Mouse (Mus musculus): ENCODE measurements at regions not wholly inside any gene's neighbourhood (a gene's known extent, or its start where the extent isn't known, plus 50 kb on each side); places are given as distances from the start of the nearest gene placed in this dataset.

- no peak for ATAC-seq (replicated peaks; ENCODE audit: low FRiP score, poor library complexity, severe bottlenecking)
Measured at GRCm38 (mm10) chr11:84643107-84643372, 117.7 kb upstream of the Lhx1 start.

GRCm38 (mm10) chr11:84642300-84643106, 117.2 kb upstream of the Lhx1 start:
- ATAC-seq (replicated peaks; ENCODE audit: low FRiP score, poor library complexity, severe bottlenecking): no peak

- ATAC-seq (replicated peaks; ENCODE audit: low FRiP score, poor library complexity, severe bottlenecking): no peak
Measured at GRCm38 (mm10) chr11:84641601-84642000, 116.3 kb upstream of the Lhx1 start.

GRCm38 (mm10) chr11:84638353-84638752, 113.0 kb upstream of the Lhx1 start:
- no peak for ATAC-seq (replicated peaks; ENCODE audit: low FRiP score, poor library complexity, severe bottlenecking)

- no peak for ATAC-seq (replicated peaks; ENCODE audit: low FRiP score, poor library complexity, severe bottlenecking)
Measured at GRCm38 (mm10) chr11:84637268-84637667, 111.9 kb upstream of the Lhx1 start.

- ATAC-seq (replicated peaks; ENCODE audit: low FRiP score, poor library complexity, severe bottlenecking): no peak
Measured at GRCm38 (mm10) chr11:84634990-84635389, 109.7 kb upstream of the Lhx1 start.

- no peak for ATAC-seq (replicated peaks; ENCODE audit: low FRiP score, poor library complexity, severe bottlenecking)
Measured at GRCm38 (mm10) chr11:84633300-84633699, 108.0 kb upstream of the Lhx1 start.

GRCm38 (mm10) chr11:84628111-84628510, 102.8 kb upstream of the Lhx1 start:
- no peak for ATAC-seq (replicated peaks; ENCODE audit: low FRiP score, poor library complexity, severe bottlenecking)

- ATAC-seq (replicated peaks; ENCODE audit: low FRiP score, poor library complexity, severe bottlenecking): no peak
Measured at GRCm38 (mm10) chr11:84627685-84628084, 102.3 kb upstream of the Lhx1 start.

GRCm38 (mm10) chr11:84627259-84627658, 101.9 kb upstream of the Lhx1 start:
- no peak for ATAC-seq (replicated peaks; ENCODE audit: low FRiP score, poor library complexity, severe bottlenecking)

- ATAC-seq (replicated peaks; ENCODE audit: low FRiP score, poor library complexity, severe bottlenecking): no peak
Measured at GRCm38 (mm10) chr11:84624100-84624499, 98.8 kb upstream of the Lhx1 start.

GRCm38 (mm10) chr11:84619713-84620112, 94.4 kb upstream of the Lhx1 start:
- ATAC-seq (replicated peaks; ENCODE audit: low FRiP score, poor library complexity, severe bottlenecking): no peak

- ATAC-seq (replicated peaks; ENCODE audit: low FRiP score, poor library complexity, severe bottlenecking): peak; percentile 52
Measured at GRCm38 (mm10) chr11:84618576-84618975, 93.2 kb upstream of the Lhx1 start.

GRCm38 (mm10) chr11:84612982-84613720, 87.8 kb upstream of the Lhx1 start:
- ATAC-seq (replicated peaks; ENCODE audit: low FRiP score, poor library complexity, severe bottlenecking): no peak

GRCm38 (mm10) chr11:84611625-84611879, 86.2 kb upstream of the Lhx1 start:
- ATAC-seq (replicated peaks; ENCODE audit: low FRiP score, poor library complexity, severe bottlenecking): no peak

GRCm38 (mm10) chr11:84610774-84611624, 85.7 kb upstream of the Lhx1 start:
- no peak for ATAC-seq (replicated peaks; ENCODE audit: low FRiP score, poor library complexity, severe bottlenecking)

GRCm38 (mm10) chr11:84604781-84605180, 79.4 kb upstream of the Lhx1 start:
- ATAC-seq (replicated peaks; ENCODE audit: low FRiP score, poor library complexity, severe bottlenecking): no peak

- ATAC-seq (replicated peaks; ENCODE audit: low FRiP score, poor library complexity, severe bottlenecking): no peak
Measured at GRCm38 (mm10) chr11:84599267-84599841, 74.0 kb upstream of the Lhx1 start.

GRCm38 (mm10) chr11:84597572-84598295, 72.4 kb upstream of the Lhx1 start:
- ATAC-seq (replicated peaks; ENCODE audit: low FRiP score, poor library complexity, severe bottlenecking): no peak

All from erythroid progenitor cell, adult 5-6 weeks (primary cell).